Mouse (Mus musculus) bone marrow, adult 2 months (tissue): Measurements from ENCODE around the gene Atp2c1.

Experiments
- CTCF ChIP-seq: fragments of 200-500 bp; IDR thresholded peaks from 2 replicates; pipeline ENCODE4 v1.5.1; 2011; ENCODE audit warnings: low read length, control low read depth; ENCODE audit not compliant: control insufficient read depth, insufficient read depth
- POLR2A ChIP-seq: fragments of 200-500 bp; IDR thresholded peaks from 2 replicates; pipeline ENCODE4 v1.6.1; 2011; ENCODE audit warnings: low read depth, mild to moderate bottlenecking, control low read depth, low read length, borderline replicate concordance; ENCODE audit not compliant: control insufficient read depth

GRCm38 (mm10) chr9:105502389-105502788, 24.7 kb downstream of the Atp2c1 start:
- TF ChIP-seq CTCF (no peak), POLR2A (no peak)
